Mouse (Mus musculus) MEL (cell line): ENCODE measurements around the gene Bfsp2. TPM values are rescaled to one million over a fixed set of nuclear protein-coding genes. Genes with fewer than 3 reads are reported as not detected.

Source experiments
- DNase-seq: peaks from one replicate; pipeline ENCODE4 v3.0.0; 2011; ENCODE audit warnings: low read depth, low spot score
- H3K27ac ChIP-seq: 2 replicates; pipeline ENCODE4 v1.5.1; 2012; ENCODE audit warnings: low read depth, mild to moderate bottlenecking, control low read depth, low read length, moderate library complexity; ENCODE audit not compliant: control insufficient read depth
- H3K27me3 ChIP-seq, 2 experiments: fragments of 150-350 bp in 1 of 2; sonication (generic) in 1 of 2; 2 replicates each; pipeline ENCODE4 v1.6.1; 2012; ENCODE audit warnings: low read length in 2 of 2, mild to moderate bottlenecking in 2 of 2, improper control_type of control experiment in 1 of 2, moderate library complexity in 1 of 2; ENCODE audit not compliant: insufficient read depth in 2 of 2, control insufficient read depth in 1 of 2
- H3K36me3 ChIP-seq, 2 experiments: 2 replicates each; pipeline ENCODE4 v1.6.1; 2012 to 2014; ENCODE audit warnings: low read length in 2 of 2, improper control_type of control experiment in 1 of 2, inconsistent platforms in 1 of 2, mild to moderate bottlenecking in 1 of 2; ENCODE audit not compliant: insufficient read depth in 2 of 2, control insufficient read depth in 1 of 2
- H3K4me1 ChIP-seq, 2 experiments: fragments of 150-350 bp in 1 of 2; sonication (generic) in 1 of 2; 2 replicates each; pipeline ENCODE4 v1.6.1; 2012; ENCODE audit warnings: low read length in 2 of 2, improper control_type of control experiment in 1 of 2, mild to moderate bottlenecking in 1 of 2; ENCODE audit not compliant: insufficient read depth in 2 of 2, control insufficient read depth in 1 of 2
- H3K4me3 ChIP-seq, 2 experiments: fragments of 150-350 bp in 1 of 2; sonication (generic) in 1 of 2; 2 replicates each; pipeline ENCODE4 v1.5.1; 2012; ENCODE audit warnings: low read depth in 2 of 2, low read length in 2 of 2, mild to moderate bottlenecking in 2 of 2, moderate library complexity in 2 of 2, control low read depth in 1 of 2, improper control_type of control experiment in 1 of 2; ENCODE audit not compliant: control insufficient read depth in 1 of 2, insufficient read depth in 1 of 2
- H3K79me2 ChIP-seq: 2 replicates; pipeline ENCODE4 v1.6.1; 2012; ENCODE audit warnings: mild to moderate bottlenecking, low read length, moderate library complexity; ENCODE audit not compliant: control insufficient read depth, poor library complexity, insufficient read depth
- H3K9ac ChIP-seq: 2 replicates; pipeline ENCODE4 v1.6.1; 2012; ENCODE audit warnings: low read depth, mild to moderate bottlenecking, control low read depth, low read length, moderate library complexity; ENCODE audit not compliant: control insufficient read depth, poor library complexity, severe bottlenecking
- H3K9me3 ChIP-seq: fragments of 150-350 bp; sonication (generic); replicated peaks from 2 replicates; pipeline ENCODE4 v1.6.1; 2012; ENCODE audit warnings: mild to moderate bottlenecking, low read length, improper control_type of control experiment, moderate library complexity; ENCODE audit not compliant: insufficient read depth
- BHLHE40 ChIP-seq: IDR thresholded peaks from 2 replicates; pipeline ENCODE4 v1.6.1; 2012; ENCODE audit warnings: low read depth, mild to moderate bottlenecking, inconsistent platforms, low read length, improper control_type of control experiment, borderline replicate concordance
- CHD1 ChIP-seq: IDR thresholded peaks from 2 replicates; pipeline ENCODE4 v1.6.1; 2012; ENCODE audit warnings: low read depth, mild to moderate bottlenecking, inconsistent platforms, low read length, improper control_type of control experiment
- CTCF ChIP-seq, 3 experiments: IDR thresholded peaks in 2 of 3; conservative IDR thresholded peaks in 1 of 3; 2 replicates each; pipeline ENCODE4 v1.5.1; 2011 to 2012; ENCODE audit warnings: low read length in 3 of 3, low read depth in 2 of 3, mild to moderate bottlenecking in 2 of 3, improper control_type of control experiment in 1 of 3, inconsistent platforms in 1 of 3, mixed read lengths in 1 of 3, moderate library complexity in 1 of 3; ENCODE audit not compliant: control insufficient read depth in 1 of 3, insufficient read depth in 1 of 3, poor library complexity in 1 of 3, severe bottlenecking in 1 of 3
- EP300 ChIP-seq, 2 experiments: IDR thresholded peaks; 2 replicates each; pipeline ENCODE4 v1.6.1; 2011; ENCODE audit warnings: improper control_type of control experiment in 2 of 2, low read length in 2 of 2, low read depth in 1 of 2, mild to moderate bottlenecking in 1 of 2
- GABPA ChIP-seq: IDR thresholded peaks from 2 replicates; pipeline ENCODE4 v1.6.1; 2012; ENCODE audit warnings: low read depth, mild to moderate bottlenecking, inconsistent platforms, low read length, improper control_type of control experiment, moderate library complexity
- KAT2A ChIP-seq: conservative IDR thresholded peaks from 2 replicates; pipeline ENCODE4 v1.6.1; 2012; ENCODE audit warnings: low read depth, low read length, improper control_type of control experiment, inconsistent platforms
- MAFK ChIP-seq: IDR thresholded peaks from 2 replicates; pipeline ENCODE4 v1.6.1; 2011; ENCODE audit warnings: low read depth, mild to moderate bottlenecking, low read length, improper control_type of control experiment, borderline replicate concordance
- MXI1 ChIP-seq: IDR thresholded peaks from 2 replicates; pipeline ENCODE4 v1.6.1; 2011; ENCODE audit warnings: mild to moderate bottlenecking, low read depth, low read length, improper control_type of control experiment
- POLR2AphosphoS2 ChIP-seq: IDR thresholded peaks from 2 replicates; pipeline ENCODE4 v1.6.1; 2011; ENCODE audit warnings: low read length, improper control_type of control experiment
- POLR2AphosphoS5 ChIP-seq: IDR thresholded peaks from 2 replicates; pipeline ENCODE4 v1.6.1; 2012; ENCODE audit warnings: low read depth, borderline replicate concordance, mild to moderate bottlenecking, inconsistent platforms, low read length, moderate library complexity, mixed read lengths
- RCOR1 ChIP-seq: IDR thresholded peaks from 2 replicates; pipeline ENCODE4 v1.6.1; 2012; ENCODE audit warnings: low read depth, mild to moderate bottlenecking, inconsistent platforms, low read length, improper control_type of control experiment
- SIN3A ChIP-seq: IDR thresholded peaks from 2 replicates; pipeline ENCODE4 v1.6.1; 2012; ENCODE audit warnings: low read length, improper control_type of control experiment, inconsistent platforms
- TAL1 ChIP-seq: IDR thresholded peaks from 2 replicates; pipeline ENCODE4 v1.6.1; 2012; ENCODE audit warnings: mild to moderate bottlenecking, inconsistent platforms, low read length, moderate library complexity, mixed read lengths
- USF2 ChIP-seq, 2 experiments: IDR thresholded peaks; 2 replicates each; pipeline ENCODE4 v1.6.1; 2011 to 2012; ENCODE audit warnings: improper control_type of control experiment in 2 of 2, low read length in 2 of 2, borderline replicate concordance in 1 of 2, inconsistent platforms in 1 of 2, low read depth in 1 of 2, mild to moderate bottlenecking in 1 of 2; ENCODE audit not compliant: insufficient read depth in 1 of 2
- ZC3H11A ChIP-seq: IDR thresholded peaks from 2 replicates; pipeline ENCODE4 v1.6.1; 2012; ENCODE audit warnings: low read depth, mild to moderate bottlenecking, inconsistent platforms, low read length, improper control_type of control experiment
- ZKSCAN1 ChIP-seq: IDR thresholded peaks from 2 replicates; pipeline ENCODE4 v1.6.1; 2012; ENCODE audit warnings: low read depth, mild to moderate bottlenecking, inconsistent platforms, low read length, improper control_type of control experiment, moderate library complexity
- ZMIZ1 ChIP-seq: IDR thresholded peaks from 2 replicates; pipeline ENCODE4 v1.6.1; 2012; ENCODE audit warnings: low read depth, mild to moderate bottlenecking, inconsistent platforms, low read length, improper control_type of control experiment, moderate library complexity
- ZNF384 ChIP-seq: IDR thresholded peaks from 2 replicates; pipeline ENCODE4 v1.6.1; 2012; ENCODE audit warnings: low read depth, mild to moderate bottlenecking, inconsistent platforms, low read length, improper control_type of control experiment
- polyA plus RNA-seq, 2 experiments: library from polyadenylated mRNA; stranded (reverse) in 1 of 2; unstranded in 1 of 2; fragments of >175 nt in 1 of 2; fragments of >200 nt in 1 of 2; gene quantifications; 2 replicates each; pipeline versions ENCODE4 v1.2.1 to v1.2.4; 2012; ENCODE audit warnings: low replicate concordance in 2 of 2, low read depth in 1 of 2; ENCODE audit not compliant: insufficient read length in 2 of 2, insufficient read depth in 1 of 2, missing spikeins in 1 of 2
- total RNA-seq: library from RNA; depleted of rRNA; stranded (reverse); fragments of 300-350 nt; gene quantifications from 2 replicates; pipeline ENCODE4 v1.2.3, GENCODE M21; 2012

The Bfsp2 gene
- total and polyA plus RNA-seq, 3 experiments: 0.27 to 2.4 TPM; not detected in 1

DNA sequence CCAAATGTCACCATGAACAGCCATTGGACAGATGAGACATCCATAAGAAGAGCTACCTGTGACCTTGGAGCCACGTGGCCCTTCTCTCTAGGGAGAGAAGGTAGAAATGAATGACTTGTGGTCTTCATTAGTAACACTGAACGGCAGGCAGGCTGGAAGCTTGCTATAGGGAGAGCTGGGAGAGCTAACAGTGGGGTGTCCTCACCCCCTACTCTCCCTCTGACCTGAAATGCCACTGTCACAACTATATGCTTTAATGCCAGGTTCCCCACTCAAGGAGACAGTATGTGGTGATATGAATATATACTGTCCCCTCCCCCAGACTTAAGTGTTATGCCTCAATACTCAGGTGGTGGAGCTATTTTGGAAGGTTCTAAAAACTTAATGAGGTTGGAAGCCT, 20.4 kb downstream of the Bfsp2 start:
- H3K9ac ChIP-seq: no peak overlapping the region
- no peaks in the 10 kb centered on the region for H3K36me3 ChIP-seq
- H3K4me3 ChIP-seq: no peak overlapping the region
- no peaks in the 10 kb centered on the region for H3K79me2 ChIP-seq
- TF ChIP-seq KAT2A: no peak
- TF ChIP-seq ZMIZ1: no peak
- no peak for TF ChIP-seq TAL1
- no peak for TF ChIP-seq ZC3H11A
- TF ChIP-seq, all 39 proteins: peak for 0
- H3K27ac ChIP-seq: no peak overlapping the region
- no peaks in the 10 kb centered on the region for H3K9me3 ChIP-seq
- no peaks in the 10 kb centered on the region for H3K27me3 ChIP-seq
- H3K4me1 ChIP-seq: no peaks in the 10 kb centered on the region
- DNase-seq: no peak

DNA sequence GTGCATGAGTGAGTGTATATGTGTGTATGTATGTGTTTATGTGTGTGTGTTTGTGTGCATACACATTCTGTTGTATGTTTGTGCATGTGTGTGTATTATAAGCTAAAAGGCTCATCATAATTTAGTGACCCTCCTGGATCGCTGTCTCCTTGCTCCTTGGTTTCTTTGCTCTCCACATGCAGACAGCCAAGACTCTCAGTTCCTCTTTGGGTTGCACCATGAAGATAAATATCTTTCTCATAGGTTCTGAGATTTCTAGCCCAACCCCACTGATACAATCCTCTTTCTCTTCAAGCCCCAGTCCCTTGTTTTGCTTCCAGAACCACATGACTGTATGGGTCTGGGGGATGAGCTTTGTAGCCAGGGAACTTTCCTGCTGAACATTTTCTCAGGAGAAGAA, 20.9 kb downstream of the Bfsp2 start:
- no peak overlapping the region for H3K4me3 ChIP-seq
- no peak overlapping the region for H3K9ac ChIP-seq
- H3K27me3 ChIP-seq: no peaks in the 10 kb centered on the region
- H3K4me1 ChIP-seq: no peaks in the 10 kb centered on the region
- TF ChIP-seq MAFK (no peak), CTCF (IDR thresholded peaks at IDR 0.05 in 2 of 3, conservative IDR thresholded peaks at IDR 0.05 in 1 of 3; ENCODE audit: control insufficient read depth in 1 of 3, insufficient read depth in 1 of 3, low read depth in 2 of 3, low read length in 3 of 3, poor library complexity in 1 of 3, severe bottlenecking in 1 of 3) (no peak), POLR2AphosphoS5 (no peak)
- DNase-seq: no peak
- no peak overlapping the region for H3K27ac ChIP-seq
- no peaks in the 10 kb centered on the region for H3K9me3 ChIP-seq
- H3K36me3 ChIP-seq: no peaks in the 10 kb centered on the region
- H3K79me2 ChIP-seq: no peaks in the 10 kb centered on the region

- Histone ChIP-seq H3K9ac (no peak overlapping the region), H3K4me1 (no peaks in the 10 kb centered on the region), H3K27me3 (no peaks in the 10 kb centered on the region), H3K4me3 (0 out of 4 replicates have a peak overlapping the region, but pooled peaks of 1 of the 2 experiments have one; percentile 4), H3K36me3 (no peaks in the 10 kb centered on the region), H3K79me2 (no peaks in the 10 kb centered on the region), H3K9me3 (no peaks in the 10 kb centered on the region), H3K27ac (no peak overlapping the region)
- TF ChIP-seq BHLHE40 (no peak), RCOR1 (no peak), CTCF (IDR thresholded peaks at IDR 0.05 in 2 of 3, conservative IDR thresholded peaks at IDR 0.05 in 1 of 3; ENCODE audit: control insufficient read depth in 1 of 3, insufficient read depth in 1 of 3, low read depth in 2 of 3, low read length in 3 of 3, poor library complexity in 1 of 3, severe bottlenecking in 1 of 3) (no peak), GABPA (no peak), ZKSCAN1 (no peak), CHD1 (no peak), SIN3A (no peak), ZMIZ1 (no peak), KAT2A (no peak), MXI1 (no peak), ZNF384 (no peak), USF2 (IDR thresholded peaks at IDR 0.05; ENCODE audit: borderline replicate concordance in 1 of 2, insufficient read depth in 1 of 2, low read depth in 1 of 2, low read length in 2 of 2) (no peak), EP300 (IDR thresholded peaks at IDR 0.05; ENCODE audit: low read depth in 1 of 2, low read length in 2 of 2) (no peak), POLR2AphosphoS2 (no peak)
- peak; percentile 6 for DNase-seq
Measured at GRCm38 (mm10) chr9:103449651-103450050, 30.6 kb downstream of the Bfsp2 start.
